Mouse (Mus musculus): ENCODE results near the gene Tkt.

Tkt gene

GRCm38 (mm10) chr14:30618746-30619275 lies 70.7 kb downstream of the Tkt start:
- no peak for DNase-seq (ENCODE audit: low read depth, low spot score)

GRCm38 (mm10) chr14:30619982-30620578 lies 71.9 kb downstream of the Tkt start:
- DNase-seq (ENCODE audit: low read depth, low spot score) = no peak

GRCm38 (mm10) chr14:30622130-30622529 lies 74.0 kb downstream of the Tkt start:
- no peak for DNase-seq (ENCODE audit: low read depth, low spot score)

GRCm38 (mm10) chr14:30622556-30622955 lies 74.4 kb downstream of the Tkt start:
- DNase-seq (ENCODE audit: low read depth, low spot score) = no peak

All from brain, embryonic 18.5 days (tissue).